Mouse (Mus musculus) CH12.LX (cell line): Measurements from ENCODE around the gene C2cd4c.

Source experiments
- CTCF ChIP-seq, 2 experiments: IDR thresholded peaks in 1 of 2; conservative IDR thresholded peaks in 1 of 2; 2 replicates each; pipeline ENCODE4 v1.5.1; 2011 to 2012; ENCODE audit warnings: low read depth in 2 of 2, low read length in 2 of 2, improper control_type of control experiment in 1 of 2, inconsistent platforms in 1 of 2, mild to moderate bottlenecking in 1 of 2, moderate library complexity in 1 of 2
- ELF1 ChIP-seq: IDR thresholded peaks from 2 replicates; pipeline ENCODE4 v1.6.1; 2014; ENCODE audit warnings: low read depth, mild to moderate bottlenecking, inconsistent platforms, low read length, improper control_type of control experiment
- EP300 ChIP-seq: IDR thresholded peaks from 2 replicates; pipeline ENCODE4 v1.6.1; 2011; ENCODE audit warnings: low read length, improper control_type of control experiment
- ETS1 ChIP-seq: conservative IDR thresholded peaks from 2 replicates; pipeline ENCODE4 v1.6.1; 2012; ENCODE audit warnings: low read depth, mild to moderate bottlenecking, inconsistent platforms, low read length, improper control_type of control experiment, moderate library complexity
- JUN ChIP-seq: IDR thresholded peaks from 2 replicates; pipeline ENCODE4 v1.6.1; 2011; ENCODE audit warnings: low read depth, mild to moderate bottlenecking, low read length, improper control_type of control experiment, moderate library complexity; ENCODE audit not compliant: insufficient read depth
- MAX ChIP-seq: IDR thresholded peaks from 2 replicates; pipeline ENCODE4 v1.6.1; 2011; ENCODE audit warnings: low read length, improper control_type of control experiment
- MAZ ChIP-seq: IDR thresholded peaks from 2 replicates; pipeline ENCODE4 v1.6.1; 2012; ENCODE audit warnings: low read depth, mild to moderate bottlenecking, inconsistent platforms, low read length, improper control_type of control experiment, moderate library complexity
- POLR2A ChIP-seq: IDR thresholded peaks from 2 replicates; pipeline ENCODE4 v1.6.1; 2011; ENCODE audit warnings: low read depth, mild to moderate bottlenecking, improper control_type of control experiment, low read length
- POLR2AphosphoS2 ChIP-seq: IDR thresholded peaks from 2 replicates; pipeline ENCODE4 v1.6.1; 2011; ENCODE audit warnings: low read depth, low read length, improper control_type of control experiment
- RAD21 ChIP-seq: IDR thresholded peaks from 2 replicates; pipeline ENCODE4 v1.6.1; 2011; ENCODE audit warnings: low read depth, mild to moderate bottlenecking, low read length, improper control_type of control experiment, moderate library complexity
- TCF12 ChIP-seq: IDR thresholded peaks from 2 replicates; pipeline ENCODE4 v1.6.1; 2014; ENCODE audit warnings: low read depth, mild to moderate bottlenecking, inconsistent platforms, low read length, improper control_type of control experiment
- USF2 ChIP-seq: conservative IDR thresholded peaks from 2 replicates; pipeline ENCODE4 v1.6.1; 2011; ENCODE audit warnings: low read depth, low read length, improper control_type of control experiment
- ZC3H11A ChIP-seq: IDR thresholded peaks from 2 replicates; pipeline ENCODE4 v1.6.1; 2012; ENCODE audit warnings: low read depth, mild to moderate bottlenecking, inconsistent platforms, low read length, improper control_type of control experiment
- ZMIZ1 ChIP-seq: IDR thresholded peaks from 2 replicates; pipeline ENCODE4 v1.6.1; 2012; ENCODE audit warnings: low read depth, mild to moderate bottlenecking, inconsistent platforms, low read length, improper control_type of control experiment

DNA sequence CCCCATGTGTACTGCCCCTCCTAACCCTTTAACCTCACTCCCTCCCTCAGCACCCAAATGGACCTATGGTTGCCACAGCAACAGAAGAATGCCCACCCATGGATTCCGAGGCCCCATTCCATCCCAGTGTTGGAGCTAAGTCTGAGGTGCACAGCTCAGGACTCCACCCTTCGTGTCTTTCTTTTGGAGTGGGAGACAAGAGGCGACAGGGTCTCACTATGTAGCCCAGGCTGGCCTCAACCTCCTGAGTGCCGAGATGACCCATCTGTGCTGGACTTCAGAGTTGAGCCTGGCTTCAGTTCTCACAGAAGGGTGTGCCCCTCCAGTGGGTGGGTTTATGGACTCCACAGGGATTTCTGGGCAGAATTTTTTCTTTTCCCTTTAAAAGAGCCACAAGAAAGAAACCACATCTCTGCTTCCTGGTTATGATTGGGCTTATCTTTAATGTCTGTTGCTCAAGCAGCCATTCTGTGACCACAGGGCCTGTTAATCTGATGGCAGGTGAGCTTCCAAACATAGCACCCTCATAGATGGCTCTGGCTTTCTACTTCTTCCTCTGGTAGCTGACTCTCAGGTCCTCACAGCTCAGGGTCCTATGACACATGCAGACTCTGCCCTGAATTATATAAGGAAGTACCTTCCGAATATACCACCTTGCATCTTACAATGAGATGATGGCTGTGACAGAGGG is 26.6 kb downstream of the C2cd4c start, which contains the start of gene Theg:
- no peak for TF ChIP-seq JUN
- no peak for TF ChIP-seq ZMIZ1
- TF ChIP-seq CTCF (conservative IDR thresholded peaks at IDR 0.05 in 1 of 2, IDR thresholded peaks at IDR 0.05 in 1 of 2; ENCODE audit: low read depth in 2 of 2, low read length in 2 of 2) = no peak
- TF ChIP-seq TCF12 = no peak
- no peak for TF ChIP-seq POLR2A
- TF ChIP-seq POLR2AphosphoS2 = no peak
- no peak for TF ChIP-seq MAX
- TF ChIP-seq EP300 = no peak
- TF ChIP-seq USF2 = no peak
- no peak for TF ChIP-seq RAD21
- no peak for TF ChIP-seq ZC3H11A
- TF ChIP-seq MAZ = no peak
- no peak for TF ChIP-seq ELF1
- TF ChIP-seq ETS1 = no peak
